Mouse (Mus musculus): ENCODE measurements around the gene 3110082I17Rik. TPM values are rescaled to one million over a fixed set of nuclear protein-coding genes. Genes with fewer than 3 reads are reported as not detected.

The 3110082I17Rik gene
- polyA plus RNA-seq (2012; rRNA removed), result 8.0 and 8.4 TPM in 2 replicates

GRCm38 (mm10) chr5:139460384-139461067, at the start of gene 3110082I17Rik:
3110082I17Rik (minus strand) TSS chr5:139460527.

GRCm38 (mm10) chr5:139484185-139484814, 24.0 kb upstream of the 3110082I17Rik start, which contains the start of gene Zfand2a:
Zfand2a (minus strand) TSS chr5:139484549.

GRCm38 (mm10) chr5:139423026-139423865, 37.1 kb downstream of the 3110082I17Rik start, which contains the start of gene Gper1:
Gper1 (plus strand) TSS chr5:139423151.

GRCm38 (mm10) chr5:139404801-139405401, 55.4 kb downstream of the 3110082I17Rik start, which contains the start of gene C130050O18Rik:
C130050O18Rik (plus strand) TSS chr5:139405280.

GRCm38 (mm10) chr5:139377468-139378270, 82.7 kb downstream of the 3110082I17Rik start, which contains the start of gene Gpr146:
Gpr146 (plus strand) TSS chr5:139377697.

GRCm38 (mm10) chr5:139352317-139352716, 108.0 kb downstream of the 3110082I17Rik start, which contains the start of gene Cyp2w1:
Cyp2w1 (plus strand) TSS chr5:139352617.

GRCm38 (mm10) chr5:139351134-139351533, 109.2 kb downstream of the 3110082I17Rik start, which contains the start of gene Cox19:
Cox19 (minus strand) TSS chr5:139351418.

GRCm38 (mm10) chr5:139325395-139325966, 134.8 kb downstream of the 3110082I17Rik start, which contains the start of gene Adap1:
Adap1 (minus strand) TSS chr5:139325622.

Other genes with a start within 250 kb of the 3110082I17Rik start
- 137 and 211 TPM in 2 replicates for gene Get4, start 208.2 kb downstream of the 3110082I17Rik start, polyA plus RNA-seq (2012; rRNA removed)
- 48.1 and 55.7 TPM in 2 replicates for gene Adap1, start 134.9 kb downstream of the 3110082I17Rik start, polyA plus RNA-seq (2012; rRNA removed)
- gene Cox19, start 109.1 kb downstream of the 3110082I17Rik start, polyA plus RNA-seq (2012; rRNA removed), result 62.7 and 94.9 TPM in 2 replicates
- 15.3 and 18.1 TPM in 2 replicates for gene Cyp2w1, start 107.9 kb downstream of the 3110082I17Rik start, polyA plus RNA-seq (2012; rRNA removed)
- gene Gpr146, start 82.8 kb downstream of the 3110082I17Rik start, polyA plus RNA-seq (2012; rRNA removed), result 7.0 and 8.2 TPM in 2 replicates
- 1.9 and 2.3 TPM in 2 replicates for gene C130050O18Rik, start 55.2 kb downstream of the 3110082I17Rik start, polyA plus RNA-seq (2012; rRNA removed)
- 3.3 TPM in 2 replicates for gene Gper1, start 37.4 kb downstream of the 3110082I17Rik start, polyA plus RNA-seq (2012; rRNA removed)
- gene Zfand2a, start 24.0 kb upstream of the 3110082I17Rik start, polyA plus RNA-seq (2012; rRNA removed), result 15.0 and 21.1 TPM in 2 replicates
- not detected in 2 replicates for gene Uncx, start 83.0 kb upstream of the 3110082I17Rik start, polyA plus RNA-seq (2012; rRNA removed)

All from colon, adult 2 months (tissue).